In the genomic region with DNA sequence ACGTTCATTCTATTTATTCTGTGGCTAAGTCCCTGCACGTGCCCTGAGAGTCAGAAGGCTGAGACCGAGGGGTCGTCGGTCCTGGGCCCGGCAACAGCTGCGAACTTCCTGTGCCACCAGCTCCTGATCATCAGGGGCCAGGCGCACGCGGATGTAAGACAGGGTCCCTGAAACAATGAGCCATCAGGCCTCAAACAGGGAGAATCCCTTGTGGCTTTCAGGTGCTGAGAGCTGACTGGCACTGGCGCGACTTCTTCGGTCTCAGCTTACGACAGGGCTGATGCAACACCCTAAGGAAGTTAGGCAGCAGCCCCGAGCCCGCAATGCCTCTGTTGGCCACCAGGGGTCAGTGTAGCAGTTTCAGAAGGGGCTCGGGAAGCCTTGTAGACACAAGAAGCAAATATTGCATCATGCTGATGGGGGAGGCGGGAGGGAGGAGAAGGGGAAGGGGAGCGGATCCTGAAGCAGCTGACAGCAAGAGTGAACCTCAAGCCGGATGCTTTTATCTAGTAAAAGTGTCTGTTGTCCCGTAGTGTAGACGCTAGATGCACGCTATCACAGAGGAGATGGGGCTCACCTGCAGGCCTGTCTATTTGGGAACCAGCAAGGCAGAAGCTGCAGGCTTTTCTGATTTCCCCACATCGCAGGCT, we compare ENCODE assay signal across 8 mouse cellular contexts. TPM values are rescaled to one million over a fixed set of nuclear protein-coding genes. Genes with fewer than 3 reads are reported as not detected.
DNase-seq lines count a peak whose midpoint lies in the region; ATAC-seq and TF ChIP-seq lines count a peak whose summit lies in the region.

No protein-coding gene starts in this region.

- H3K4me2 ChIP-seq in hindbrain, postnatal 0 days (ENCODE audit: low read depth, low read length) = peak overlapping the region; percentile 40

- intact Hi-C loops in left cerebral cortex, adult 2 months (cut with DNase I) = loop anchor here (1.0 to 2.0 kb wide), 3 partner anchors 58 to 82 kb away; no protein-coding TSS in a partner anchor

- H3K9ac ChIP-seq in hindbrain, postnatal 0 days (replicated peaks; ENCODE audit: low read length) = peak overlapping the region; percentile 28; the same call in 1 of the 2 replicates

- H3K27ac ChIP-seq in hindbrain, postnatal 0 days = peak overlapping the region; percentile 59; the same call in 1 of the 2 replicates
- H3K27ac ChIP-seq in left cerebral cortex, adult 2 months = peak overlapping the region; percentile 53

- peak; percentile 100 for TF ChIP-seq CTCF in hindbrain, postnatal 0 days (IDR thresholded peaks at IDR 0.05; ENCODE audit: low read depth)
- TF ChIP-seq CTCF in left cerebral cortex, adult 2 months (IDR thresholded peaks at IDR 0.05) = no peak; the same call in none of the 2 replicates

- H3K9me3 ChIP-seq in hindbrain, postnatal 0 days (ENCODE audit: low read length) = no peaks in the 10 kb centered on the region

- H3K4me1 ChIP-seq in hindbrain, postnatal 0 days (ENCODE audit: insufficient read depth, low read length) = no peaks in the 10 kb centered on the region

- peak; percentile 88 for ATAC-seq in hindbrain, postnatal 0 days
- ATAC-seq in megakaryocyte, adult 5-6 weeks (ENCODE audit: poor library complexity, severe bottlenecking) = peak; percentile 83

- H3K27me3 ChIP-seq in hindbrain, postnatal 0 days (ENCODE audit: insufficient read depth, low read length) = no peaks in the 10 kb centered on the region

- 4% methylated on average over 24 of the region's 24 CpGs for WGBS in hindbrain, postnatal 0 days

- peak; percentile 95 for DNase-seq in T-cell, adult 2 months (ENCODE audit: low spot score)
- DNase-seq in cerebellum, postnatal 36 days = peak; percentile 98 to 99
- DNase-seq in gastrocnemius, adult 18-20 months (ENCODE audit: low spot score) = peak; percentile 98
- DNase-seq in hindbrain, postnatal 0 days (ENCODE audit: low spot score) = peak; percentile 97
- DNase-seq in left cerebral cortex, adult 2 months (ENCODE audit: extremely low spot score in 1 of 2, low spot score in 2 of 2) = peak; percentile 94 to 99
- peak; percentile 98 to 99 for DNase-seq in right cerebral cortex, adult 2 months (ENCODE audit: low spot score in 2 of 2)
- DNase-seq in urinary bladder, postnatal 14 days (ENCODE audit: low spot score) = peak; percentile 98

- H3K4me3 ChIP-seq in hindbrain, postnatal 0 days (ENCODE audit: low read length) = no peak overlapping the region
- peak overlapping the region; percentile 33; the same call in 1 of the 2 replicates for H3K4me3 ChIP-seq in left cerebral cortex, adult 2 months

- H3K36me3 ChIP-seq in hindbrain, postnatal 0 days (ENCODE audit: insufficient read depth, low read length) = no peaks in the 10 kb centered on the region

RNA-seq across cellular contexts. Expression of a gene that starts 21.6 kb away (rescaled TPM):
- total RNA-seq in gastrocnemius, adult 18-20 months (2021) = 10 to 100 TPM in 1 of 2 experiments, 1 to 10 TPM in 1; 9.4 to 10.7 TPM
- total RNA-seq in hindbrain, postnatal 0 days (2014; rRNA removed) = 25.2 and 32.5 TPM in 2 replicates
- polyA plus RNA-seq in hindbrain, postnatal 0 days (2015; fragmentation: Nextera tagmentation; extraction: Ambion mirVana) = 34.5 and 36.3 TPM in 2 replicates
- total RNA-seq in left cerebral cortex, adult 2 months (2021) = 10 to 100 TPM; 33.2 to 38.3 TPM
- total RNA-seq in megakaryocyte, adult 5-6 weeks (2015) = 12.7 and 17.2 TPM in 2 replicates
- 38.3 and 43.4 TPM in 2 replicates for total RNA-seq in megakaryocyte, adult 5-6 weeks (2017)

RNA-seq across cellular contexts. Expression of a gene that starts 56.5 kb away (rescaled TPM):
- total RNA-seq in gastrocnemius, adult 18-20 months (2021) = 1 to 10 TPM; 1.0 to 1.4 TPM
- total RNA-seq in hindbrain, postnatal 0 days (2014; rRNA removed) = 148 and 163 TPM in 2 replicates
- 60.1 and 72.1 TPM in 2 replicates for polyA plus RNA-seq in hindbrain, postnatal 0 days (2015; fragmentation: Nextera tagmentation; extraction: Ambion mirVana)
- total RNA-seq in left cerebral cortex, adult 2 months (2021) = 10 to 100 TPM; 61.5 to 63.2 TPM
- total RNA-seq in megakaryocyte, adult 5-6 weeks (2015) = 8.7 and 9.3 TPM in 2 replicates
- 6.5 and 8.5 TPM in 2 replicates for total RNA-seq in megakaryocyte, adult 5-6 weeks (2017)

Comparison
In these comparisons a context has a peak if more than half of its experiments do, and no peak if none do; other contexts are left out.
1. RNA of a gene that starts 56.5 kb away (total RNA-seq): 148 to 163 TPM in hindbrain, postnatal 0 days and 61.5 to 63.2 TPM in left cerebral cortex, adult 2 months; 6.5 to 9.3 TPM in megakaryocyte, adult 5-6 weeks and 1.0 to 1.4 TPM in gastrocnemius, adult 18-20 months; every median in the first group is over 4 times any median in the second.
2. Peak in every context shown above with its lines, with median percentiles within 50 percentile points of each other: DNase-seq.